Mouse (Mus musculus) liver, embryonic 16.5 days (tissue): Measurements from ENCODE around the gene Ankrd28. TPM values are rescaled to one million over a fixed set of nuclear protein-coding genes. Genes with fewer than 3 reads are reported as not detected.
"Not testable (repeated sequence)": the region's sequence is repeated elsewhere in the genome, so short reads cannot be mapped to it uniquely, and the experiment has no call there.

Experiments
- ATAC-seq: fragments of 200-750 bp; cut with Nextera tagmentation; 2 replicates; pipeline ENCODE4 v1.8.0; 2017; ENCODE audit warnings: low read depth, mild to moderate bottlenecking, moderate number of reproducible peaks, moderate library complexity
- H3K27ac ChIP-seq: fragments of 300-500 bp; sonication (generic); 2 replicates; pipeline ENCODE4 v1.5.1; 2014; ENCODE audit warnings: mild to moderate bottlenecking, low read length
- H3K27me3 ChIP-seq: fragments of 300-500 bp; sonication (generic); 2 replicates; pipeline ENCODE4 v1.6.1; 2014; ENCODE audit warnings: low read depth, low read length, mixed read lengths; ENCODE audit not compliant: control insufficient read depth, insufficient read depth
- H3K36me3 ChIP-seq: fragments of 300-500 bp; sonication (generic); 2 replicates; pipeline ENCODE4 v1.6.1; 2014; ENCODE audit warnings: mild to moderate bottlenecking; ENCODE audit not compliant: control insufficient read depth, insufficient read depth
- H3K4me1 ChIP-seq: fragments of 300-500 bp; sonication (generic); 2 replicates; pipeline ENCODE4 v1.6.1; 2014; ENCODE audit warnings: low read depth, low read length, mixed read lengths; ENCODE audit not compliant: control insufficient read depth
- H3K4me2 ChIP-seq: fragments of 300-500 bp; sonication (generic); 2 replicates; pipeline ENCODE4 v1.6.1; 2014; ENCODE audit warnings: low read depth, low read length, mixed read lengths
- H3K4me3 ChIP-seq: fragments of 300-500 bp; sonication (generic); 2 replicates; pipeline ENCODE4 v1.5.1; 2014; ENCODE audit warnings: low read depth, mild to moderate bottlenecking, low read length
- H3K9ac ChIP-seq: fragments of 300-500 bp; sonication (generic); 2 replicates; pipeline ENCODE4 v1.6.1; 2014; ENCODE audit warnings: low read depth, low read length
- H3K9me3 ChIP-seq: fragments of 300-500 bp; sonication (generic); replicated peaks from 2 replicates; pipeline ENCODE4 v1.6.1; 2016; ENCODE audit warnings: low read length; ENCODE audit not compliant: control insufficient read depth
- WGBS: fragments of 180-500 bp; shearing (Covaris S2); extraction: QIAGEN DNeasy Blood & Tissue Kit; methylation state at CpG from one replicate; pipeline ENCODE4 v1.1.7; 2014; ENCODE audit not compliant: insufficient replicate concordance; 5-methylcytosine and 5-hydroxymethylcytosine counted together
- polyA plus RNA-seq: library from polyadenylated mRNA; unstranded; fragments of >200 nt; fragmentation: Nextera tagmentation; extraction: Ambion mirVana; gene quantifications from 2 replicates; pipeline ENCODE4 v1.2.1, GENCODE M21; 2015

Ankrd28 gene
- 3.6 and 3.9 TPM in 2 replicates for polyA plus RNA-seq

GRCm38 (mm10) chr14:31830571-31831369, at the start of gene Ankrd28:
TSS of gene Ankrd28 (minus strand) at chr14:31830651.
- Histone ChIP-seq H3K36me3 (no peaks in the 10 kb centered on the region), H3K4me1 (peaks cover 8% of the 10 kb centered on the region), H3K27me3 (no peaks in the 10 kb centered on the region), H3K9me3 (no peaks in the 10 kb centered on the region), H3K4me3 (peak within 1 kb of the TSS; percentile 92), H3K27ac (peak within 1 kb of the TSS; percentile 84), H3K4me2 (peak within 1 kb of the TSS; percentile 98), H3K9ac (peak within 1 kb of the TSS; percentile 82)
- under 1% methylated on average over 78 of the region's 81 CpGs for WGBS
- peak; percentile 97 for ATAC-seq

- Histone ChIP-seq H3K4me3 (no peak overlapping the region), H3K27ac (no peak overlapping the region), H3K9ac (no peak overlapping the region), H3K4me1 (no peaks in the 10 kb centered on the region), H3K4me2 (no peak overlapping the region), H3K36me3 (no peaks in the 10 kb centered on the region), H3K27me3 (no peaks in the 10 kb centered on the region), H3K9me3 (no peaks in the 10 kb centered on the region; the same call in 1 of the 2 replicates)
- 64% methylated on average over 6 of the region's 6 CpGs for WGBS
- ATAC-seq, result no peak
These were observed 49.0 kb upstream of the Ankrd28 start for GRCm38 (mm10) chr14:31879456-31879855.

DNA sequence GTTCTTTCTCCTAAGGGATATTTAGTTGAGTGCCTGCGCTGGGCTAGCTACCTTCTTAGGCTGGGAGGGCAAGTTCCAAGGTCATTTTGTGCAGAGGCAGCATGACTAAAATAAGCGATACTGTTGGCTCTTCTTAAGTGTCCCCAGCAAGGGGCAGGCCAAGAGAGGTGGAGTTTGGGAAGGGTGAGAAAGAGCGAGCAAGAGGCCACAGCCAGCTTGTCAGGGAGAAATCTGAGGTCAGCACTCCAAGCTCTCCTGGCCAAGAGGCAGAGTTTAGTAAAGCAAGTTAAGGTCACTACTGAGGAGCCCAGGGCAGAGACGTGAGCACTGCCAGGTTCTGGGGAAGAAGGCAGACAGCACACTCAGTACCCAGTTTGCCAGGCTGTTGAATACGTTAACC, 41.7 kb upstream of the Ankrd28 start:
- no peak for ATAC-seq
- Histone ChIP-seq H3K4me2 (no peak overlapping the region), H3K4me1 (no peaks in the 10 kb centered on the region; the same call in 1 of the 2 replicates), H3K9me3 (no peaks in the 10 kb centered on the region), H3K27me3 (no peaks in the 10 kb centered on the region), H3K4me3 (no peak overlapping the region), H3K27ac (no peak overlapping the region), H3K36me3 (no peaks in the 10 kb centered on the region), H3K9ac (no peak overlapping the region)
- WGBS, result 60% methylated on average over 5 of the region's 5 CpGs

- Histone ChIP-seq H3K36me3 (no peaks in the 10 kb centered on the region), H3K27me3 (no peaks in the 10 kb centered on the region), H3K9ac (no peak overlapping the region), H3K4me1 (no peaks in the 10 kb centered on the region; the same call in 1 of the 2 replicates), H3K4me2 (no peak overlapping the region), H3K4me3 (no peak overlapping the region), H3K9me3 (peaks cover 5% of the 10 kb centered on the region), H3K27ac (no peak overlapping the region)
- WGBS, result 62% methylated on average over 5 of the region's 5 CpGs
- peak; percentile 60 for ATAC-seq
These were observed 40.0 kb upstream of the Ankrd28 start for GRCm38 (mm10) chr14:31870436-31870835.

DNA sequence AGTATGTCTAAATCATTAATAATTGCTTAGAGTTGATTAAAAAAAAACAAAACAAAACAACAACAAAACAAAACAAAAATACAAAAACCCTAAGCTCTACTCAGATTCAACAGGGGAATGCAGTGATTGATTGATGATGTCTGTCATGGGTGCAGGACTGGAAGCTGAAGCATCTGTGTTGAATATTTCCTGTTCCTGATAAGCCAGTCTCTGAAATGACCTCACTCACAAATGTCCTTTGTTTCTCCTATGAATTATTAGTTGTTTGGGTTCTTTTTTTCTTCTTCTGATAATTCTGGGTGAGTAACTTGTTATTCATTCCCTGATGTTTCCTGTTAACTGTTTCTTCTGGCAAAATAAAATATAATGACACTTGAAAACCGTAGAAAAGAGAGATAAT, 38.1 kb upstream of the Ankrd28 start:
- 15% methylated on average over 1 of the region's 1 CpGs for WGBS
- no peaks in the 10 kb centered on the region; the same call in 1 of the 2 replicates for H3K4me1 ChIP-seq
- no peaks in the 10 kb centered on the region for H3K27me3 ChIP-seq
- H3K4me2 ChIP-seq, result no peak overlapping the region
- no peak for ATAC-seq
- no peak overlapping the region for H3K4me3 ChIP-seq
- H3K36me3 ChIP-seq, result no peaks in the 10 kb centered on the region
- H3K9ac ChIP-seq, result no peak overlapping the region
- peaks cover 5% of the 10 kb centered on the region for H3K9me3 ChIP-seq
- no peak overlapping the region for H3K27ac ChIP-seq

DNA sequence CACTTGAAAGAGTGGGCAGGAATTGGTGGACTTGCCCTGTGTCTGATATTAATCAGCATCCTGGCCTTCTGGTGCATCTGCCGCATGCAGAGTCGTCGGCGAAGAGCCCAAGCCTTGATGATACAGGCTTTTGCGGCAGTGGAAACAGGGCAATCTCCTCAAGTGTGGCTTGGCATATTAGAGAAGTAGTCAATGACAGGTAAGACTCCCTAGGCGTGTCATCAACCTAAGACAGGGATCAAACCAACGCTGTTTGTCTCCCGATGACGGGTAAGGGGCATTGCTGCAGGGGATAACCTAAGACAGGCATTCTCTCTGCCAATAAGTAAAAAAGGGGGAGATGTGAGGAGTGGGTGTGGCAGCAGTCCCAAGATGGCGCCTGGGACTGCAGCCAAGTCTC, 35.9 kb upstream of the Ankrd28 start:
- H3K27me3 ChIP-seq, H3K9me3 ChIP-seq, H3K36me3 ChIP-seq, H3K9ac ChIP-seq, H3K27ac ChIP-seq, ATAC-seq, H3K4me2 ChIP-seq, H3K4me3 ChIP-seq, H3K4me1 ChIP-seq: not testable (repeated sequence)
- 79% methylated on average over 10 of the region's 10 CpGs for WGBS

GRCm38 (mm10) chr14:31858679-31859078, 28.2 kb upstream of the Ankrd28 start:
- no peak for ATAC-seq
- H3K27me3 ChIP-seq, result no peaks in the 10 kb centered on the region
- H3K4me3 ChIP-seq, result no peak overlapping the region
- no peaks in the 10 kb centered on the region for H3K36me3 ChIP-seq
- no peak overlapping the region for H3K27ac ChIP-seq
- WGBS, result 67% methylated on average over 2 of the region's 2 CpGs
- H3K9ac ChIP-seq, result no peak overlapping the region
- H3K9me3 ChIP-seq, result no peaks in the 10 kb centered on the region; the same call in 1 of the 2 replicates
- no peaks in the 10 kb centered on the region for H3K4me1 ChIP-seq
- no peak overlapping the region for H3K4me2 ChIP-seq

DNA sequence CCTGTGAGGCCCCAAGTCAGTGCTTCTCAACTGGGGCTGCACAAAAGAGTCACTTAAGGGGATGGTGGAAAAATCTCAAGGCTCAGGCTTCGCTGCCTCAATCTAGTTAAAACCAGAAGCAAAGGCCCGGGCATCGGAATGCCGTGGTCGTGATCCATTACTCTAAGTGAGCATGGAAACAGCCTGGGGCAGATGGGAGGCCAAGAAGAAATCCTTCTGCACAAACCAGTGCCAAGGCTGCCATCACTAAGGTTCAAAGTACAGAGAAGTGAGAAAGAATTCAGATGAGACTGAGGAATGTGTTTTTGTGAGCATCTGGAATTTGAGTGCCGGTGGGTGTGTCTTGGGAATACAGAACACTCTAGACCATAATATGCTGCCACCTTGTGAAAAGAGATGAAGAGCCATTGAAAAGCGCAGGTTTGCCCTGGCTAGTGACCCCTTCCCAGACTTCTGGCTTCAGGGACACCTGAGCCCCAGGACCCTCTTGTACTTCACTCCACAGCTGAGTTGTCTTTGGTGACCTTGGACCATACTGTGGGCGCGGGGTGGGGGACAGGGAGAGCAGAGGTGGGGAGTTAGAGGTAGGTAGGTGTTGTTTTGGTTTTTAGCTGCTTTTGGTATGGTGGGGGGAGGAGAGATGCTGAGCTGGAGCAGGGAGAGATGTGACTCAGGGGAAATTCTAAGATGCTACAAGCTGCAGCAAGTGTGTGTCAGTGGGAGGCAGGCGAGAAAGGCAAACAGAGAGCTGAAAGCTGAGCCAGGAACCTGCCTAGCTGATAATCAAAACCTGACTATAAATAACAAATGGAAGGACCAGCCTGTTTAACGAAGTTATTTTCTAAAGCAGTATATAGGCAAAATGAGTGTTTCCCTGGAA, 26.9 kb upstream of the Ankrd28 start:
- ATAC-seq, result no peak
- no peaks in the 10 kb centered on the region for H3K4me1 ChIP-seq
- H3K4me2 ChIP-seq, result no peak overlapping the region
- H3K36me3 ChIP-seq, result no peaks in the 10 kb centered on the region
- H3K27me3 ChIP-seq, result no peaks in the 10 kb centered on the region
- no peak overlapping the region for H3K9ac ChIP-seq
- no peak overlapping the region for H3K27ac ChIP-seq
- no peaks in the 10 kb centered on the region; the same call in 1 of the 2 replicates for H3K9me3 ChIP-seq
- H3K4me3 ChIP-seq, result no peak overlapping the region
- WGBS, result 64% methylated on average over 11 of the region's 11 CpGs

DNA sequence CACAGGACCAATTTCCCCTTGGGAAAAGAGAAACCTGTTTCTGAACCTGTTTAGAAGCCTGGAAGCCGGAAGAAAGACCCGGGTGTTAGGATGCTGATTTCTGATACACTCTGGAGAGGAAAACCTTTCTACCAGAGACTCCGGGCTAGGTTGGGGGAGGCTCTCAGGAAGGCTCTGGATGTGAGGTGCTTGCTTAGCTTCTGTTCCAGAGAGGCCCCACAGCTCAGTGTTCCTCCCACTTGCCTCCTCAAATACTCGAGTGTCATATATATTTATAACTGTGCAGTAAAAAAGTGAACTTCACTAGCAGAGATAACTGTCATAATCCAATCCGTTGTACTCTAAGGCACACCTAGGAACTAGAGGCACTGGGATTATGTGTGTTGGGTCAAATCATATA, 25.6 kb upstream of the Ankrd28 start:
- no peaks in the 10 kb centered on the region for H3K36me3 ChIP-seq
- no peak overlapping the region for H3K27ac ChIP-seq
- no peak for ATAC-seq
- 57% methylated on average over 5 of the region's 5 CpGs for WGBS
- no peak overlapping the region for H3K4me2 ChIP-seq
- H3K9me3 ChIP-seq, result no peaks in the 10 kb centered on the region
- no peak overlapping the region for H3K4me3 ChIP-seq
- H3K9ac ChIP-seq, result no peak overlapping the region
- no peaks in the 10 kb centered on the region for H3K27me3 ChIP-seq
- no peaks in the 10 kb centered on the region for H3K4me1 ChIP-seq
